Mouse (Mus musculus) heart, postnatal 36 days (tissue): ENCODE measurements around the gene Defa37. TPM values are rescaled to one million over a fixed set of nuclear protein-coding genes. Genes with fewer than 3 reads are reported as not detected.
"Not testable (repeated sequence)": the region's sequence is repeated elsewhere in the genome, so short reads cannot be mapped to it uniquely, and the experiment has no call there.

Source experiments
- DNase-seq, 2 experiments: peaks; one replicate each; pipeline ENCODE4 v3.0.0; 2021 to 2022
- intact Hi-C: fragments of 180-260 bp; cut with DNase I; formaldehyde crosslinking; loops from one replicate; pipeline ENCODE4 v1.15.1; 2025
- total RNA-seq, 2 experiments: library from RNA; stranded (reverse); gene quantifications; 2 replicates each; pipeline ENCODE4 v1.2.3; 2021

Defa37 gene
- not detected for total RNA-seq

- not testable (repeated sequence) for DNase-seq
Measured at GRCm38 (mm10) chr8:21565086-21565485, at the start of gene Defa37. Gene Defa37, plus strand, starts transcription at chr8:21565386.

GRCm38 (mm10) chr8:21528732-21529131, 36.5 kb upstream of the Defa37 start, which contains the start of gene Defa32:
Gene Defa32, plus strand, starts transcription at chr8:21529032.
- DNase-seq, intact Hi-C loops: not testable (repeated sequence)

More at GRCm38 (mm10) chr8:21565086-21565485, at the start of gene Defa37:
- intact Hi-C loops: not testable (repeated sequence)

GRCm38 (mm10) chr8:21582706-21583105, 17.5 kb downstream of the Defa37 start, which contains the start of gene Defa28:
Gene Defa28, plus strand, starts transcription at chr8:21583006.
- DNase-seq, intact Hi-C loops: not testable (repeated sequence)

GRCm38 (mm10) chr8:21594408-21594807, 29.2 kb downstream of the Defa37 start, which contains the start of gene Gm7861:
Gene Gm7861, minus strand, starts transcription at chr8:21594508.
- DNase-seq, intact Hi-C loops: not testable (repeated sequence)

Other genes starting within 250 kb of the Defa37 start
- not detected for gene Defa27, start 249.8 kb upstream of the Defa37 start, total RNA-seq
- not detected for gene Defa29, start 238.4 kb upstream of the Defa37 start, total RNA-seq
- gene Defa2, start 186.9 kb upstream of the Defa37 start, total RNA-seq: not detected
- not detected for gene Defa33, start 173.6 kb upstream of the Defa37 start, total RNA-seq
- not detected for gene Defa36, start 138.0 kb upstream of the Defa37 start, total RNA-seq
- gene Gm7849, start 108.8 kb upstream of the Defa37 start, total RNA-seq: not detected
- gene Defa20, start 56.1 kb upstream of the Defa37 start, total RNA-seq: not detected
- gene Defa32, start 36.4 kb upstream of the Defa37 start, total RNA-seq: not detected
- not detected for gene Defa28, start 17.6 kb downstream of the Defa37 start, total RNA-seq
- gene Gm7861, start 29.1 kb downstream of the Defa37 start, total RNA-seq: not detected
- not detected for gene Defa26, start 52.8 kb downstream of the Defa37 start, total RNA-seq
- not detected for gene Defa17, start 90.4 kb downstream of the Defa37 start, total RNA-seq
- gene Defa34, start 100.4 kb downstream of the Defa37 start, total RNA-seq: not detected
- gene AY761184, start 138.3 kb downstream of the Defa37 start, total RNA-seq: not detected
- gene Defa24, start 169.1 kb downstream of the Defa37 start, total RNA-seq: not detected